Mouse (Mus musculus) forebrain, embryonic 11.5 days (tissue): ENCODE results near the gene Gpr55. TPM values are rescaled to one million over a fixed set of nuclear protein-coding genes. Genes with fewer than 3 reads are reported as not detected.
"Not testable (repeated sequence)": the region's sequence is repeated elsewhere in the genome, so short reads cannot be mapped to it uniquely, and the experiment has no call there.

Experiments used
- ATAC-seq: fragments of 200-750 bp; cut with Nextera tagmentation; replicated peaks from 2 replicates; pipeline ENCODE4 v1.8.0; 2017; ENCODE audit warnings: moderate TSS enrichment; ENCODE audit not compliant: low FRiP score
- DNase-seq: peaks from one replicate; pipeline ENCODE4 v3.0.0-alpha.2; 2017; ENCODE audit warnings: low spot score
- H3K27ac ChIP-seq: fragments of 300-500 bp; sonication (generic); 2 replicates; pipeline ENCODE4 v1.5.1; 2014; ENCODE audit warnings: low read depth, low read length
- H3K27me3 ChIP-seq: fragments of 300-500 bp; sonication (generic); 2 replicates; pipeline ENCODE4 v1.6.1; 2014; ENCODE audit warnings: mild to moderate bottlenecking, low read length, mixed read lengths; ENCODE audit not compliant: control insufficient read depth, insufficient read depth
- H3K36me3 ChIP-seq: fragments of 300-500 bp; sonication (generic); 2 replicates; pipeline ENCODE4 v1.6.1; 2014; ENCODE audit warnings: mild to moderate bottlenecking, low read length, moderate library complexity, mixed read lengths; ENCODE audit not compliant: control insufficient read depth, insufficient read depth
- H3K4me1 ChIP-seq: fragments of 300-500 bp; sonication (generic); replicated peaks from 2 replicates; pipeline ENCODE4 v1.6.1; 2014; ENCODE audit warnings: low read length, mixed read lengths; ENCODE audit not compliant: control insufficient read depth, insufficient read depth
- H3K4me2 ChIP-seq: fragments of 300-500 bp; sonication (generic); 2 replicates; pipeline ENCODE4 v1.6.1; 2014; ENCODE audit warnings: low read depth, mild to moderate bottlenecking, low read length, moderate library complexity, mixed read lengths; ENCODE audit not compliant: severe bottlenecking
- H3K4me3 ChIP-seq: fragments of 300-500 bp; sonication (generic); 2 replicates; pipeline ENCODE4 v1.5.1; 2014; ENCODE audit warnings: low read depth, low read length
- H3K9ac ChIP-seq: fragments of 300-500 bp; sonication (generic); 2 replicates; pipeline ENCODE4 v1.6.1; 2014; ENCODE audit warnings: low read length
- H3K9me3 ChIP-seq: fragments of 300-500 bp; sonication (generic); 2 replicates; pipeline ENCODE4 v1.6.1; 2016; ENCODE audit warnings: low read length, mixed read lengths; ENCODE audit not compliant: control insufficient read depth
- WGBS: fragments of 180-500 bp; shearing (Covaris S2); extraction: QIAGEN DNeasy Blood & Tissue Kit; methylation state at CpG from one replicate; pipeline ENCODE4 v1.1.7; 2014; 5-methylcytosine and 5-hydroxymethylcytosine counted together
- polyA plus RNA-seq: library from polyadenylated mRNA; unstranded; fragments of >200 nt; fragmentation: Nextera tagmentation; extraction: Ambion mirVana; gene quantifications from 2 replicates; pipeline ENCODE4 v1.2.1, GENCODE M21; 2014

Gene Gpr55
- polyA plus RNA-seq, 1 experiment from 2014 or later: not detected

GRCm38 (mm10) chr1:85988882-85989281 lies 28.1 kb upstream of the Gpr55 start:
- not testable (repeated sequence) for H3K4me3 ChIP-seq, H3K9ac ChIP-seq, H3K9me3 ChIP-seq, H3K4me1 ChIP-seq, H3K36me3 ChIP-seq, ATAC-seq, H3K4me2 ChIP-seq, H3K27me3 ChIP-seq, DNase-seq, H3K27ac ChIP-seq
- WGBS: 86% methylated on average over 4 of the region's 4 CpGs

- H3K9me3 ChIP-seq: no peaks in the 10 kb centered on the region
- no peaks in the 10 kb centered on the region for H3K27me3 ChIP-seq
- H3K4me1 ChIP-seq: no peaks in the 10 kb centered on the region
- H3K36me3 ChIP-seq: no peaks in the 10 kb centered on the region
- no peak overlapping the region for H3K4me3 ChIP-seq
- no peak overlapping the region for H3K27ac ChIP-seq
- no peak for ATAC-seq
- whole genome bisulfite sequencing: 80% methylated on average over 4 of the region's 4 CpGs
- no peak overlapping the region for H3K9ac ChIP-seq
- DNase-seq: no peak
- no peak overlapping the region for H3K4me2 ChIP-seq
Observed at GRCm38 (mm10) chr1:85988351-85988750, 27.5 kb upstream of the Gpr55 start.

- ATAC-seq: no peak
- WGBS: 83% methylated on average over 3 of the region's 3 CpGs
- no peak overlapping the region for H3K27ac ChIP-seq
- no peaks in the 10 kb centered on the region for H3K9me3 ChIP-seq
- no peak overlapping the region for H3K4me3 ChIP-seq
- no peaks in the 10 kb centered on the region for H3K4me1 ChIP-seq
- DNase-seq: no peak
- H3K36me3 ChIP-seq: no peaks in the 10 kb centered on the region
- H3K27me3 ChIP-seq: no peaks in the 10 kb centered on the region
- H3K4me2 ChIP-seq: no peak overlapping the region
- H3K9ac ChIP-seq: no peak overlapping the region
Observed at GRCm38 (mm10) chr1:85985784-85986183, 25.0 kb upstream of the Gpr55 start.

GRCm38 (mm10) chr1:85981738-85982357 lies 21.0 kb upstream of the Gpr55 start:
- ATAC-seq (no peak), DNase-seq (no peak)
- no peak overlapping the region for H3K4me3 ChIP-seq
- no peaks in the 10 kb centered on the region for H3K27me3 ChIP-seq
- no peaks in the 10 kb centered on the region for H3K9me3 ChIP-seq
- no peak overlapping the region for H3K27ac ChIP-seq
- 76% methylated on average over 7 of the region's 7 CpGs for WGBS
- H3K9ac ChIP-seq: no peak overlapping the region
- no peaks in the 10 kb centered on the region for H3K36me3 ChIP-seq
- H3K4me1 ChIP-seq: no peaks in the 10 kb centered on the region
- H3K4me2 ChIP-seq: no peak overlapping the region

GRCm38 (mm10) chr1:85977709-85978108 lies 16.9 kb upstream of the Gpr55 start:
- H3K4me3 ChIP-seq: no peak overlapping the region
- no peak overlapping the region for H3K27ac ChIP-seq
- H3K4me1 ChIP-seq: no peaks in the 10 kb centered on the region
- H3K27me3 ChIP-seq: no peaks in the 10 kb centered on the region
- no peaks in the 10 kb centered on the region for H3K36me3 ChIP-seq
- H3K9me3 ChIP-seq: no peaks in the 10 kb centered on the region
- ATAC-seq (no peak), DNase-seq (no peak)
- H3K9ac ChIP-seq: no peak overlapping the region
- H3K4me2 ChIP-seq: no peak overlapping the region
- WGBS: 76% methylated on average over 3 of the region's 3 CpGs

GRCm38 (mm10) chr1:85973468-85973877 lies 12.7 kb upstream of the Gpr55 start:
- no peaks in the 10 kb centered on the region for H3K27me3 ChIP-seq
- no peak for DNase-seq
- WGBS: 87% methylated on average over 2 of the region's 2 CpGs

GRCm38 (mm10) chr1:85972341-85972740 lies 11.5 kb upstream of the Gpr55 start:
- no peak for ATAC-seq
- DNase-seq: no peak
- H3K4me2 ChIP-seq: no peak overlapping the region
- no peak overlapping the region for H3K4me3 ChIP-seq
- no peaks in the 10 kb centered on the region for H3K27me3 ChIP-seq
- no peaks in the 10 kb centered on the region for H3K36me3 ChIP-seq
- H3K4me1 ChIP-seq: no peaks in the 10 kb centered on the region
- no peak overlapping the region for H3K27ac ChIP-seq
- no peak overlapping the region for H3K9ac ChIP-seq
- 76% methylated on average over 3 of the region's 3 CpGs for WGBS
- no peaks in the 10 kb centered on the region for H3K9me3 ChIP-seq

More at GRCm38 (mm10) chr1:85973468-85973877, 12.7 kb upstream of the Gpr55 start:
- no peak overlapping the region for H3K9ac ChIP-seq
- no peaks in the 10 kb centered on the region for H3K9me3 ChIP-seq
- no peaks in the 10 kb centered on the region for H3K36me3 ChIP-seq
- H3K4me1 ChIP-seq: no peaks in the 10 kb centered on the region
- ATAC-seq: no peak
- H3K4me2 ChIP-seq: no peak overlapping the region
- H3K4me3 ChIP-seq: no peak overlapping the region
- H3K27ac ChIP-seq: no peak overlapping the region

- WGBS: 93% methylated on average over 3 of the region's 3 CpGs
- Histone ChIP-seq H3K4me1 (no peaks in the 10 kb centered on the region), H3K27me3 (no peaks in the 10 kb centered on the region), H3K36me3 (no peaks in the 10 kb centered on the region), H3K4me3 (no peak overlapping the region), H3K9ac (no peak overlapping the region), H3K9me3 (no peaks in the 10 kb centered on the region), H3K4me2 (no peak overlapping the region), H3K27ac (no peak overlapping the region)
- DNase-seq (no peak), ATAC-seq (no peak)
Observed at GRCm38 (mm10) chr1:85971070-85971469, 10.3 kb upstream of the Gpr55 start.

GRCm38 (mm10) chr1:85969519-85969918 lies 8.7 kb upstream of the Gpr55 start:
- Histone ChIP-seq H3K9me3 (no peaks in the 10 kb centered on the region), H3K36me3 (no peaks in the 10 kb centered on the region), H3K9ac (no peak overlapping the region), H3K27ac (no peak overlapping the region), H3K4me1 (no peaks in the 10 kb centered on the region), H3K4me2 (no peak overlapping the region), H3K4me3 (no peak overlapping the region), H3K27me3 (no peaks in the 10 kb centered on the region)
- DNase-seq: no peak
- no peak for ATAC-seq
- 82% methylated on average over 1 of the region's 1 CpGs for WGBS
